Mouse (Mus musculus) thymus, adult 2 months (tissue): ENCODE measurements around the gene Tex19.1. TPM values are rescaled to one million over a fixed set of nuclear protein-coding genes. Genes with fewer than 3 reads are reported as not detected.
"Not testable (repeated sequence)": the region's sequence is repeated elsewhere in the genome, so short reads cannot be mapped to it uniquely, and the experiment has no call there.

Experiments
- DNase-seq: peaks from one replicate; pipeline ENCODE4 v3.0.0; 2021
- H3K27ac ChIP-seq: fragments of 200-500 bp; 2 replicates; pipeline ENCODE4 v1.5.1; 2012; ENCODE audit warnings: low read length, control low read depth; ENCODE audit not compliant: control insufficient read depth, insufficient read depth
- H3K27me3 ChIP-seq: fragments of 200-500 bp; 2 replicates; pipeline ENCODE4 v1.6.1; 2012; ENCODE audit warnings: mild to moderate bottlenecking, low read length, moderate library complexity, mixed read lengths; ENCODE audit not compliant: control insufficient read depth, insufficient read depth
- H3K36me3 ChIP-seq: fragments of 200-500 bp; 2 replicates; pipeline ENCODE4 v1.6.1; 2012; ENCODE audit warnings: mild to moderate bottlenecking, low read length, moderate library complexity; ENCODE audit not compliant: control insufficient read depth, insufficient read depth
- H3K4me1 ChIP-seq: fragments of 200-500 bp; replicated peaks from 2 replicates; pipeline ENCODE4 v1.6.1; 2012; ENCODE audit warnings: low read length; ENCODE audit not compliant: control insufficient read depth, insufficient read depth
- H3K4me3 ChIP-seq: fragments of 200-500 bp; 2 replicates; pipeline ENCODE4 v1.5.1; 2012; ENCODE audit warnings: mild to moderate bottlenecking, low read length, control low read depth, moderate library complexity; ENCODE audit not compliant: control insufficient read depth, insufficient read depth
- CTCF ChIP-seq: fragments of 200-500 bp; IDR thresholded peaks from 2 replicates; pipeline ENCODE4 v1.5.1; 2012; ENCODE audit warnings: mild to moderate bottlenecking, control low read depth, low read length, moderate library complexity, borderline replicate concordance; ENCODE audit not compliant: control insufficient read depth, poor library complexity, insufficient read depth; ENCODE audit errors: extremely low read depth
- POLR2A ChIP-seq: fragments of 200-500 bp; IDR thresholded peaks from 2 replicates; pipeline ENCODE4 v1.6.1; 2012; ENCODE audit warnings: mild to moderate bottlenecking, low read length, control low read depth, moderate library complexity; ENCODE audit not compliant: control insufficient read depth, poor library complexity, insufficient read depth; ENCODE audit errors: extremely low read depth
- WGBS: fragments of 180-500 bp; shearing (Covaris S2); methylation state at CpG from one replicate; pipeline ENCODE4 v1.1.7; 2018; 5-methylcytosine and 5-hydroxymethylcytosine counted together
- polyA plus RNA-seq: library from polyadenylated mRNA; depleted of rRNA; stranded (reverse); fragments of >200 nt; gene quantifications from 2 replicates; pipeline ENCODE4 v1.2.3, GENCODE M21; 2012; rRNA removed

Tex19.1 gene
- polyA plus RNA-seq = 0.08 TPM in 1 of 2 replicates, not detected in the other

DNA sequence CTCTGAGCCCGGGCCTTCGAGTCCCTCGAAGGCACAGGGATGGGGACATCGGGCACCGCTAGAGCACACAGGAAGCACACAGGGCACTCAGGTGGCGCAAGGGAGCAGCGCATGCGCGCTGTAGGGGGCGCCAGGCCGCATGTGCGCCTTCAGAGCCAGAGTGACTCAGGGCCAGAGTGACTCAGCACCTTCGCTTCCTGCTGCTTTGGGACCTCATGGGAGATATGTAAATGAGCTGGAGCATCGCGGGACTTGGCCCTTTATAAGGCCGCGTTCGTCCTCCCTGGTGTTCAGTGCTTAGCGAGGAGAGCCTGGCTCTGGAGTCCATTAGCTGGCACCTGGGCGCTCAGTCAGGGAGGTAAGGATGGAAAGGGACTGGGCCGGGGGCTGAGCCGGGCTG, at the start of gene Tex19.1:
TSS of gene Tex19.1 (plus strand) at position 279 of the 400 bp plus-strand sequence.
- Histone ChIP-seq H3K4me1 (no peaks in the 10 kb centered on the region), H3K36me3 (no peaks in the 10 kb centered on the region), H3K4me3 (no peak within 1 kb of the TSS), H3K27ac (no peak within 1 kb of the TSS), H3K27me3 (no peaks in the 10 kb centered on the region)
- DNase-seq = no peak
- 96% methylated on average over 22 of the region's 22 CpGs for WGBS
- TF ChIP-seq POLR2A = no peak
- TF ChIP-seq CTCF = no peak

DNA sequence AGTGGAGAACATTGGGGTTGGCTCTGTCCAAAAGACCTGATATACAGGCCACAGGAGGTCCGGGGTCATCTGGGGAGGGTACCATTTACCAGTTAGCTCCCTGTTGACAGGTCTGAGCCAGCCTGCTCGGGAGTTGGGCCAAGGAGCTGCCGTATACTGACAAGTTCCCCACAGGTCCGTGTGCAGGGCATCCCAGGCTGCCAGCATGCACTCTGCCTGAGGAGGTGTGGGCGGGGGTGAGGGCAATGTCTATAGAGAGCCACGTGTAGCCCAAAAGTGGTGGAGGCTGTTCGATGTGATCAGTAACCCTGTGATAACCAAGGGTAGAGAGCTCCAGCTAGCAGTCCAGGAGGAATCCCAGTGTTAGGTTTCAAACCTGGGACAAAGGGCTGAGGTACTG, 46.2 kb upstream of the Tex19.1 start:
- no peaks in the 10 kb centered on the region for H3K4me1 ChIP-seq
- WGBS = 76% methylated on average over 7 of the region's 7 CpGs
- H3K27me3 ChIP-seq = no peaks in the 10 kb centered on the region
- H3K4me3 ChIP-seq = no peak overlapping the region
- no peak overlapping the region for H3K27ac ChIP-seq
- no peak for DNase-seq
- no peaks in the 10 kb centered on the region for H3K36me3 ChIP-seq
- TF ChIP-seq CTCF = no peak

GRCm38 (mm10) chr11:121100692-121101091, 45.3 kb upstream of the Tex19.1 start:
- H3K4me1 ChIP-seq = no peaks in the 10 kb centered on the region
- no peak overlapping the region for H3K4me3 ChIP-seq
- no peak for DNase-seq
- 33% methylated on average over 7 of the region's 7 CpGs for WGBS
- no peaks in the 10 kb centered on the region for H3K36me3 ChIP-seq
- H3K27ac ChIP-seq = no peak overlapping the region
- no peak for TF ChIP-seq POLR2A
- TF ChIP-seq CTCF = no peak
- H3K27me3 ChIP-seq = no peaks in the 10 kb centered on the region

GRCm38 (mm10) chr11:121101124-121101805, 44.7 kb upstream of the Tex19.1 start:
- TF ChIP-seq CTCF (no peak), POLR2A (no peak)
- Histone ChIP-seq H3K27ac (no peak overlapping the region), H3K36me3 (no peaks in the 10 kb centered on the region), H3K4me1 (no peaks in the 10 kb centered on the region), H3K4me3 (no peak overlapping the region), H3K27me3 (no peaks in the 10 kb centered on the region)
- WGBS = 91% methylated on average over 4 of the region's 4 CpGs
- no peak for DNase-seq

GRCm38 (mm10) chr11:121107242-121107641, 38.7 kb upstream of the Tex19.1 start:
- H3K36me3 ChIP-seq, H3K27me3 ChIP-seq, H3K4me3 ChIP-seq, H3K4me1 ChIP-seq, DNase-seq, H3K27ac ChIP-seq: not testable (repeated sequence)
- 79% methylated on average over 1 of the region's 1 CpGs for WGBS

DNA sequence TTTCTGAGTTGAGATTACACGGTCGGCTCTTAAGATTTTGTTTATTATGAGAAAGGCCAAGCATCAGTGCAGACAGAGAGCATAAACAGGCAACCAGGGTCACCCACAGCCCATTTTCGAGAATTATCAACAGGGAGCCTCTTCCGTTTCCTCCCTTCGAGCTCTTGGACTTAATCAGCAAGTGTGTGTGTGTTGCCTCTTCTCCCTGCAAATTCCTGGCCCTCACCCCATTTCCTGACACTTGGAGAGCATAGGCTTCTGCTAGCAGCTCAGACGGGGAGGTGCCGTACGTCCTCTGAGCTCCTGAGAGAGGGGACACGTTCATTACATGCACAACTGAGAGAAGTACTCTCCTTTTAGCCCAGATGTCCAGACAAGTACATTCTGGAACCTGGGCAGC, 37.9 kb upstream of the Tex19.1 start:
- H3K27me3 ChIP-seq = no peaks in the 10 kb centered on the region
- TF ChIP-seq CTCF (no peak), POLR2A (no peak)
- 89% methylated on average over 9 of the region's 9 CpGs for WGBS
- DNase-seq = no peak
- H3K4me1 ChIP-seq = no peaks in the 10 kb centered on the region
- H3K27ac ChIP-seq = no peak overlapping the region
- no peaks in the 10 kb centered on the region for H3K36me3 ChIP-seq
- H3K4me3 ChIP-seq = no peak overlapping the region

- WGBS = 64% methylated on average over 2 of the region's 2 CpGs
Measured at GRCm38 (mm10) chr11:121109986-121110385, 36.0 kb upstream of the Tex19.1 start.

GRCm38 (mm10) chr11:121111051-121111450, 34.9 kb upstream of the Tex19.1 start:
- no peak overlapping the region for H3K27ac ChIP-seq
- H3K4me3 ChIP-seq = no peak overlapping the region
- H3K4me1 ChIP-seq = no peaks in the 10 kb centered on the region
- TF ChIP-seq POLR2A (no peak), CTCF (no peak)
- H3K36me3 ChIP-seq = no peaks in the 10 kb centered on the region
- WGBS = 92% methylated on average over 3 of the region's 3 CpGs
- DNase-seq = no peak
- no peaks in the 10 kb centered on the region for H3K27me3 ChIP-seq

More at GRCm38 (mm10) chr11:121109986-121110385, 36.0 kb upstream of the Tex19.1 start:
- H3K27me3 ChIP-seq = no peaks in the 10 kb centered on the region
- TF ChIP-seq CTCF (no peak), POLR2A (no peak)
- H3K4me3 ChIP-seq = no peak overlapping the region
- no peak for DNase-seq
- no peak overlapping the region for H3K27ac ChIP-seq
- H3K4me1 ChIP-seq = no peaks in the 10 kb centered on the region
- no peaks in the 10 kb centered on the region for H3K36me3 ChIP-seq
